Mouse (Mus musculus) embryonic facial prominence, embryonic 13.5 days (tissue): ENCODE data around the gene Slc44a5. TPM values are rescaled to one million over a fixed set of nuclear protein-coding genes. Genes with fewer than 3 reads are reported as not detected.
"Not testable (repeated sequence)": the region's sequence is repeated elsewhere in the genome, so short reads cannot be mapped to it uniquely, and the experiment has no call there.

Source experiments
- ATAC-seq: fragments of 200-750 bp; cut with Nextera tagmentation; 2 replicates; pipeline ENCODE4 v1.8.0; 2017; ENCODE audit warnings: low read depth; ENCODE audit not compliant: insufficient number of reproducible peaks, insufficient read depth, low FRiP score, low TSS enrichment
- H3K27ac ChIP-seq: fragments of 300-500 bp; sonication (generic); 2 replicates; pipeline ENCODE4 v1.5.1; 2015; ENCODE audit warnings: moderate library complexity, mild to moderate bottlenecking, inconsistent platforms
- H3K27me3 ChIP-seq: fragments of 300-500 bp; sonication (generic); 2 replicates; pipeline ENCODE4 v1.6.1; 2015; ENCODE audit warnings: mild to moderate bottlenecking, inconsistent platforms
- H3K36me3 ChIP-seq: fragments of 300-500 bp; sonication (generic); 2 replicates; pipeline ENCODE4 v1.6.1; 2015; ENCODE audit warnings: mild to moderate bottlenecking, inconsistent platforms
- H3K4me1 ChIP-seq: fragments of 300-500 bp; sonication (generic); 2 replicates; pipeline ENCODE4 v1.6.1; 2015; ENCODE audit warnings: inconsistent platforms
- H3K4me2 ChIP-seq: fragments of 300-500 bp; sonication (generic); 2 replicates; pipeline ENCODE4 v1.6.1; 2015; ENCODE audit warnings: moderate library complexity, mild to moderate bottlenecking, inconsistent platforms
- H3K4me3 ChIP-seq: fragments of 300-500 bp; sonication (generic); 2 replicates; pipeline ENCODE4 v1.5.1; 2015; ENCODE audit warnings: mild to moderate bottlenecking, inconsistent platforms
- H3K9ac ChIP-seq: fragments of 300-500 bp; sonication (generic); 2 replicates; pipeline ENCODE4 v1.6.1; 2015; ENCODE audit warnings: mild to moderate bottlenecking, inconsistent platforms
- H3K9me3 ChIP-seq: fragments of 300-500 bp; sonication (generic); 2 replicates; pipeline ENCODE4 v1.6.1; 2016; ENCODE audit warnings: inconsistent platforms
- WGBS: fragments of 180-500 bp; shearing (Covaris S2); methylation state at CpG from one replicate; pipeline ENCODE4 v1.1.7; 2015; ENCODE audit warnings: mixed read lengths; 5-methylcytosine and 5-hydroxymethylcytosine counted together
- polyA plus RNA-seq: library from polyadenylated mRNA; unstranded; fragments of >200 nt; fragmentation: Nextera tagmentation; extraction: Ambion mirVana; gene quantifications from 2 replicates; pipeline ENCODE4 v1.2.1, GENCODE M21; 2015

Gene Slc44a5
- polyA plus RNA-seq, 1 experiment from 2014 or later = 2.2 TPM

- ATAC-seq = no peak
- Histone ChIP-seq H3K27ac (no peak overlapping the region), H3K9me3 (no peaks in the 10 kb centered on the region), H3K4me1 (no peaks in the 10 kb centered on the region), H3K36me3 (no peaks in the 10 kb centered on the region), H3K27me3 (no peaks in the 10 kb centered on the region), H3K4me3 (no peak overlapping the region), H3K4me2 (no peak overlapping the region), H3K9ac (no peak overlapping the region)
- WGBS = 90% methylated on average over 2 of the region's 2 CpGs
Measured at GRCm38 (mm10) chr3:154134701-154135100, 161.5 kb downstream of the Slc44a5 start.

GRCm38 (mm10) chr3:154136501-154136900, 163.3 kb downstream of the Slc44a5 start:
- Histone ChIP-seq H3K36me3 (no peaks in the 10 kb centered on the region), H3K27ac (no peak overlapping the region), H3K4me3 (no peak overlapping the region), H3K9me3 (no peaks in the 10 kb centered on the region), H3K4me1 (no peaks in the 10 kb centered on the region), H3K4me2 (no peak overlapping the region), H3K27me3 (no peaks in the 10 kb centered on the region), H3K9ac (no peak overlapping the region)
- no peak for ATAC-seq
- WGBS = 84% methylated on average over 3 of the region's 3 CpGs

DNA sequence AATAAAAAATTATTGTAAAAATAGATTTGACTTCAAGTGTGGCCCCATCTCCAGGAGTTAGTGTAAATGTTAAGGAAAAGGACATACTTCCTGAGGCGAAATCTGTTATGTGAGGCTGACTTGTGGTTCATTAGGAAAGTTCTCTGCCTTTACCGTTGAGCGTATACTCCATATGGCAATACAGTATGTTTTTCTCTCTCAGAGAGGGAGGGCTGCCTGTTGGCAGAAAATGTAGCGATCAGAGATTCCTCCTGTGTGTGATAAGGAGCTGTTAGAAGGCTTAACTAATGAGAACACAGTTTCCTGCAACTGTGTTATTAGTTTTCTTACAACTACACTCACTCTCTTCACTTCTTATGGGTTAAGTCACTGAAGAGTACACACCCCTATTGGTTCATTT, 168.1 kb downstream of the Slc44a5 start:
- Histone ChIP-seq H3K9me3 (no peaks in the 10 kb centered on the region), H3K4me1 (no peaks in the 10 kb centered on the region), H3K4me2 (no peak overlapping the region), H3K27me3 (no peaks in the 10 kb centered on the region), H3K4me3 (no peak overlapping the region), H3K36me3 (no peaks in the 10 kb centered on the region), H3K9ac (no peak overlapping the region), H3K27ac (no peak overlapping the region)
- WGBS = 87% methylated on average over 4 of the region's 4 CpGs
- ATAC-seq = no peak

DNA sequence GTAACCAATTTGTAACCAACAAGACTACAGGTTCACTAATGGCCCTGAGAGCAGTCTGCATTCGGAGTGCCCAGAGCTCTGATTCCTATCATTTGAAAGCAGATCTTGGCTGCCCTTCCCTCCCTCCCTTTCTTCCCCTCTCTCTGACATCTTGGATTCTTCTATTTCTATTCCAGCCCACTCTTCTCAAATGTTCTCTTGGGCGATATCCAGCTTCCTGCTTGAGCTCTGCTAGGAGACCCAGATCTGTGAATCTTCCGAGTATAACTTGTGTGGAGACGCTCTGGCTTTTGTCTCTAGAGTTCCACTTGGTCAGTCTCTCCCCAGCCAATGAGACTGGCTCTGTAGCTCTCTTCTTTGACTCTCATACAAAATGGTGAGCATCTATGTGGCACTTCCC, 169.4 kb downstream of the Slc44a5 start:
- Histone ChIP-seq H3K4me1 (no peaks in the 10 kb centered on the region), H3K27ac (no peak overlapping the region), H3K27me3 (no peaks in the 10 kb centered on the region), H3K36me3 (no peaks in the 10 kb centered on the region), H3K9me3 (no peaks in the 10 kb centered on the region), H3K9ac (no peak overlapping the region), H3K4me3 (no peak overlapping the region), H3K4me2 (no peak overlapping the region)
- 80% methylated on average over 4 of the region's 4 CpGs for WGBS
- ATAC-seq = no peak

DNA sequence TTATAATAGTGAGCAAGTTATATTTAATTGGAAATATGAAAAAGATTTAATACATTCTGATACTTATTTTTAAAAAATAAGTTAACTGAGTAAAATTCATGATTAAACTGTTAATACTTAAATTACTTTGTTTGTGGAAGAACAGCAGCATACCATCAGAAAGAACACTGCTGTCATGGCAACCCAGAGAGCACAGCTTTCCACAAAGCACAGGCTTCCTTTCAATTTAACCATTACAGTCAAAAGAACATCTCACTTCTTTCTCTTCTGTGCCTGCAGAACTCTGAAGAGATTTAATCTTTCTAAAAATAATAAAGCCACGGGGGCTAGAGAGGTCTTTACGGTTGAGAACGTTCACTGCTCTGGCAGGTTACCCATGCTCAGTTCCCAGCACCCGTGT, 172.5 kb downstream of the Slc44a5 start:
- Histone ChIP-seq H3K9me3 (no peaks in the 10 kb centered on the region), H3K36me3 (no peaks in the 10 kb centered on the region), H3K4me3 (no peak overlapping the region), H3K4me2 (no peak overlapping the region), H3K27me3 (no peaks in the 10 kb centered on the region), H3K4me1 (no peaks in the 10 kb centered on the region), H3K9ac (no peak overlapping the region), H3K27ac (no peak overlapping the region)
- 80% methylated on average over 4 of the region's 4 CpGs for WGBS
- no peak for ATAC-seq

DNA sequence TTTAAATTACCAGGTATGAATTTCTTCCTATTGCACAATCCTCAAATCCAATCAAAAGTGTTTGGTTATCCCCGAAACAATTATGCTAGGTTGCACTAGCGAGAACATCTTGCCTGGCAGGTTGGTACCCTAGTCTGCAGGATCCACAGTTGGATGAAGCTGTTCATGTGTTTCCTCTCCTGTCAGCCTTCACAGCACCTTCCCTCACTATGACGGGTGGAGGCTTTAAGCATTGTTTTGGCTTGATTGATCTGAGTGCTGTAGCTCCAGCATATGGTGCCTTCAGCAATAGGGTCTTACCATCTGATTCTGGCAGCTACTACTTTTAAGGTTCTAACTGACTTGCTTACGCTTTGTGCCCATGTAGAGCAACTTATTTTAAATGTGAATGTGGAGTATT, 176.5 kb downstream of the Slc44a5 start:
- no peak for ATAC-seq
- no peaks in the 10 kb centered on the region for H3K9me3 ChIP-seq
- H3K27me3 ChIP-seq = no peaks in the 10 kb centered on the region

GRCm38 (mm10) chr3:154153541-154153940, 180.3 kb downstream of the Slc44a5 start:
- H3K4me3 ChIP-seq, ATAC-seq, H3K27ac ChIP-seq, H3K4me2 ChIP-seq, H3K36me3 ChIP-seq, H3K9ac ChIP-seq, H3K4me1 ChIP-seq, H3K9me3 ChIP-seq, H3K27me3 ChIP-seq: not testable (repeated sequence)
- WGBS = 83% methylated on average over 3 of the region's 3 CpGs

More for the DNA sequence above, 176.5 kb downstream of the Slc44a5 start:
- Histone ChIP-seq H3K27ac (no peak overlapping the region), H3K4me1 (no peaks in the 10 kb centered on the region), H3K4me3 (no peak overlapping the region), H3K9ac (no peak overlapping the region), H3K36me3 (no peaks in the 10 kb centered on the region), H3K4me2 (no peak overlapping the region)
- WGBS = 80% methylated on average over 4 of the region's 4 CpGs

DNA sequence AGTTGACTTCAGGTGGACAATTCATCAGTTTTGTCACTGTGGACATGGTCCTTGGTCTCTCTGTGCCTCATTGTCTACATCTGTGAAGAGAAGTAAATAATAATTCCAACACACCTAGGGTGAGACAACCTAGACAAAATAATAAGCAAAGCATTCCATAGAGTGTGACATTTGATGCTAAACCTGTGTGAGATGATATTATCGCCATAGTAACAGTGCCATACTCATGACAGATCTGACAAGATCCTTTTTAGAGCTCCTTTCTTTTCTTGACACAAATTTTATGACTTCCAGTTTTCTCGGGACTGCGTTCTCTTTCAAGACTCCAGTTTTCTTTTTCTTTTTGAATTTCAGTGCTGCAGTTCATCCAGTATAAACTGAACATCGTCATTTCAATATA, 192.6 kb downstream of the Slc44a5 start:
- Histone ChIP-seq H3K9ac (no peak overlapping the region), H3K4me1 (no peaks in the 10 kb centered on the region), H3K27me3 (no peaks in the 10 kb centered on the region), H3K36me3 (no peaks in the 10 kb centered on the region), H3K9me3 (no peaks in the 10 kb centered on the region), H3K27ac (no peak overlapping the region), H3K4me3 (no peak overlapping the region), H3K4me2 (no peak overlapping the region)
- ATAC-seq = no peak
- WGBS = 82% methylated on average over 4 of the region's 4 CpGs

- Histone ChIP-seq H3K4me1 (no peaks in the 10 kb centered on the region), H3K9me3 (no peaks in the 10 kb centered on the region), H3K36me3 (no peaks in the 10 kb centered on the region), H3K27ac (no peak overlapping the region), H3K4me2 (no peak overlapping the region), H3K9ac (no peak overlapping the region), H3K4me3 (no peak overlapping the region), H3K27me3 (no peaks in the 10 kb centered on the region)
- 55% methylated on average over 10 of the region's 10 CpGs for WGBS
- ATAC-seq = no peak
Measured at GRCm38 (mm10) chr3:154171881-154172592, 198.8 kb downstream of the Slc44a5 start.

GRCm38 (mm10) chr3:154172593-154172965, 199.3 kb downstream of the Slc44a5 start:
- H3K36me3 ChIP-seq = no peaks in the 10 kb centered on the region
- WGBS = 84% methylated on average over 5 of the region's 5 CpGs
- no peak overlapping the region for H3K4me3 ChIP-seq
- no peak overlapping the region for H3K4me2 ChIP-seq
- no peaks in the 10 kb centered on the region for H3K4me1 ChIP-seq
- no peak for ATAC-seq
- H3K9me3 ChIP-seq = no peaks in the 10 kb centered on the region
- no peak overlapping the region for H3K27ac ChIP-seq
- no peaks in the 10 kb centered on the region for H3K27me3 ChIP-seq
- no peak overlapping the region for H3K9ac ChIP-seq

DNA sequence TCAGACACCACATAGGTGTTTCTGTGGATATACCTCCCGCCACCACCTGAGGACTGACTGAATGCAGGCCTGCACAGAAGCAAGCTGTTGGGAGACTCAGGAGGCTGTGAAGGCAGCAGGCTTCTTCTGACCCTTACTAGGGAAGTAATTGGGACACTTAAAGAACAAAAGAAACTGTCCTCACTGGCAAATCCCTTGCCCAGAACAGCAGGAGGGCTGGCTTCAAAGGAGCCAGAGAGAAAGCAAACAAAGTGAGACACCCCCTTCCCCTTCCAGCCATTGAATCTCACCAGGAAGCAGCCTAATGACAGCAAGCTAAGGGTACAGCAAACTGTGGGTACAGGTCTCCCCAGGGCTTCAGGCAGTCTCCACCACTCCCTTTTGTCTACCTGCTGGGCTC, 200.3 kb downstream of the Slc44a5 start:
- H3K4me2 ChIP-seq = no peak overlapping the region
- H3K27me3 ChIP-seq = no peaks in the 10 kb centered on the region
- H3K4me1 ChIP-seq = no peaks in the 10 kb centered on the region
- no peak for ATAC-seq
- no peak overlapping the region for H3K4me3 ChIP-seq
- H3K9ac ChIP-seq = no peak overlapping the region
- no peaks in the 10 kb centered on the region for H3K9me3 ChIP-seq
- WGBS = 50% methylated on average over 1 of the region's 1 CpGs
- H3K36me3 ChIP-seq = no peaks in the 10 kb centered on the region
- no peak overlapping the region for H3K27ac ChIP-seq

- H3K4me3 ChIP-seq = no peak overlapping the region
- H3K36me3 ChIP-seq = no peaks in the 10 kb centered on the region
- no peak overlapping the region for H3K27ac ChIP-seq
- H3K4me1 ChIP-seq = no peaks in the 10 kb centered on the region
- no peaks in the 10 kb centered on the region for H3K27me3 ChIP-seq
- H3K9me3 ChIP-seq = no peaks in the 10 kb centered on the region
- no peak overlapping the region for H3K9ac ChIP-seq
- no peak for ATAC-seq
- 46% methylated on average over 9 of the region's 9 CpGs for WGBS
- H3K4me2 ChIP-seq = no peak overlapping the region
Measured at GRCm38 (mm10) chr3:154174031-154174430, 200.8 kb downstream of the Slc44a5 start.
